16 mouse cellular contexts compared by ENCODE assay signal in genomic region chr17:42310136-42310535, GRCm38 (mm10). TPM values are rescaled to one million over a fixed set of nuclear protein-coding genes. Genes with fewer than 3 reads are reported as not detected.
DNase-seq lines count a peak whose midpoint lies in the region.
"Had no signal": no experiment of that assay in that cellular context is flagged by ENCODE, and none has a peak within 500 bp of the region (broad histone marks: within the 10 kb centered on the region; RNA-seq: fewer than 3 reads in every experiment).

No protein-coding gene starts in this region.

- intact Hi-C loops in left cerebral cortex, postnatal 4 days (cut with DNase I), result loop anchor here (10.0 kb wide), 1 partner anchor 295 kb away; no protein-coding TSS in a partner anchor

- peak; percentile 49 to 68 for DNase-seq in cerebellum, postnatal 10 days
- no peak for DNase-seq in cerebellum, adult 9-11 months
- peak; percentile 32 for DNase-seq in left cerebral cortex, postnatal 4 days
- DNase-seq in left cerebral cortex, adult 9 months (ENCODE audit: low spot score in 2 of 2), result no peak
- peak; percentile 37 for DNase-seq in adipocyte (ENCODE audit: low spot score)
- DNase-seq in kidney, adult 8-10 months, result no peak
- DNase-seq: adrenal gland, adult 2 months; adrenal gland, postnatal 10 days; adrenal gland, postnatal 25 days; cerebellum, adult 11 months; cerebellum, adult 18-20 months; cerebellum, adult 8-10 months; cerebellum, postnatal 36 days; embryo, embryonic 11 days had no signal

RNA-seq across cellular contexts. Expression of gene Ptchd4, which starts 5.6 kb away (rescaled TPM):
- 10 to 100 TPM; 10.4 to 11.0 TPM for total RNA-seq in left cerebral cortex, postnatal 4 days (2021)
- total RNA-seq: adrenal gland, postnatal 25 days; common myeloid progenitor, adult 5-6 weeks; MEL had no signal

Comparison
In these comparisons a context has a peak if more than half of its experiments do, and no peak if none do; other contexts are left out.
1. DNase-seq: peak in cerebellum, postnatal 10 days (2 of 2), left cerebral cortex, postnatal 4 days (single experiment) and adipocyte (single experiment); none in cerebellum, adult 9-11 months (single experiment), left cerebral cortex, adult 9 months (0 of 2) and kidney, adult 8-10 months (0 of 2).